Mouse (Mus musculus): ENCODE measurements around the gene N4bp1.

N4bp1 gene

GRCm38 (mm10) chr8:86853266-86853988, 31.6 kb downstream of the N4bp1 start:
- no peak for DNase-seq

GRCm38 (mm10) chr8:86852491-86852890, 32.6 kb downstream of the N4bp1 start:
- no peak for DNase-seq

GRCm38 (mm10) chr8:86848876-86849275, 36.2 kb downstream of the N4bp1 start:
- no peak for DNase-seq

GRCm38 (mm10) chr8:86848401-86848800, 36.7 kb downstream of the N4bp1 start:
- no peak for DNase-seq

GRCm38 (mm10) chr8:86847091-86847490, 38.0 kb downstream of the N4bp1 start:
- no peak for DNase-seq

GRCm38 (mm10) chr8:86845875-86846274, 39.2 kb downstream of the N4bp1 start:
- DNase-seq: no peak

GRCm38 (mm10) chr8:86844856-86845255, 40.2 kb downstream of the N4bp1 start:
- DNase-seq: no peak

- DNase-seq: no peak
Measured at GRCm38 (mm10) chr8:86843896-86844295, 41.2 kb downstream of the N4bp1 start.

- no peak for DNase-seq
Measured at GRCm38 (mm10) chr8:86841556-86842309, 43.3 kb downstream of the N4bp1 start.

GRCm38 (mm10) chr8:86840120-86840693, 44.9 kb downstream of the N4bp1 start:
- no peak for DNase-seq

GRCm38 (mm10) chr8:86838707-86839438, 46.2 kb downstream of the N4bp1 start:
- no peak for DNase-seq

GRCm38 (mm10) chr8:86837234-86837633, 47.8 kb downstream of the N4bp1 start:
- DNase-seq: no peak

- no peak for DNase-seq
Measured at GRCm38 (mm10) chr8:86835881-86836280, 49.2 kb downstream of the N4bp1 start.

- DNase-seq: no peak
Measured at GRCm38 (mm10) chr8:86834496-86835260, 50.4 kb downstream of the N4bp1 start.

GRCm38 (mm10) chr8:86833937-86834336, 51.1 kb downstream of the N4bp1 start:
- no peak for DNase-seq

GRCm38 (mm10) chr8:86828925-86829324, 56.1 kb downstream of the N4bp1 start:
- no peak for DNase-seq

- DNase-seq: no peak
Measured at GRCm38 (mm10) chr8:86827199-86827598, 57.9 kb downstream of the N4bp1 start.

GRCm38 (mm10) chr8:86826538-86826937, 58.5 kb downstream of the N4bp1 start:
- no peak for DNase-seq

- no peak for DNase-seq
Measured at GRCm38 (mm10) chr8:86825674-86826448, 59.2 kb downstream of the N4bp1 start.

- no peak for DNase-seq
Measured at GRCm38 (mm10) chr8:86824735-86825134, 60.3 kb downstream of the N4bp1 start.

- DNase-seq: peak in 1 of 2 experiments; percentile 50
Measured at GRCm38 (mm10) chr8:86820756-86821201, 64.3 kb downstream of the N4bp1 start.
